Mouse (Mus musculus) kidney, postnatal 25 days (tissue): Measurements from ENCODE around the gene F2r.

Experiments
- DNase-seq, 2 experiments: peaks; one replicate each; pipeline ENCODE4 v3.0.0; 2021; ENCODE audit warnings: mixed read lengths in 2 of 2

F2r gene

GRCm38 (mm10) chr13:95592860-95593259 lies 25.4 kb downstream of the F2r start:
- DNase-seq = no peak

- DNase-seq = no peak
These were observed 26.7 kb downstream of the F2r start for GRCm38 (mm10) chr13:95591606-95592005.

GRCm38 (mm10) chr13:95587628-95588027 lies 30.7 kb downstream of the F2r start:
- no peak for DNase-seq

GRCm38 (mm10) chr13:95584898-95585297 lies 33.4 kb downstream of the F2r start:
- no peak for DNase-seq

- DNase-seq = no peak
These were observed 34.8 kb downstream of the F2r start for GRCm38 (mm10) chr13:95583237-95584189.

- DNase-seq = no peak
These were observed 36.4 kb downstream of the F2r start for GRCm38 (mm10) chr13:95581850-95582249.

GRCm38 (mm10) chr13:95578016-95578697 lies 40.1 kb downstream of the F2r start:
- DNase-seq = no peak

GRCm38 (mm10) chr13:95570877-95571276 lies 47.4 kb downstream of the F2r start:
- DNase-seq = no peak

GRCm38 (mm10) chr13:95569326-95569725 lies 49.0 kb downstream of the F2r start:
- no peak for DNase-seq

GRCm38 (mm10) chr13:95568336-95568735 lies 50.0 kb downstream of the F2r start:
- no peak for DNase-seq

GRCm38 (mm10) chr13:95566841-95567551 lies 51.3 kb downstream of the F2r start:
- DNase-seq = no peak

- DNase-seq = peak in 1 of 2 experiments; percentile 78
These were observed 54.6 kb downstream of the F2r start for GRCm38 (mm10) chr13:95563693-95564092.

GRCm38 (mm10) chr13:95563066-95563610 lies 55.1 kb downstream of the F2r start:
- DNase-seq = no peak

- no peak for DNase-seq
These were observed 61.0 kb downstream of the F2r start for GRCm38 (mm10) chr13:95557326-95557725.

- no peak for DNase-seq
These were observed 64.3 kb downstream of the F2r start for GRCm38 (mm10) chr13:95553885-95554492.
